Mouse (Mus musculus): ENCODE measurements around the gene Rnf167. TPM values are rescaled to one million over a fixed set of nuclear protein-coding genes. Genes with fewer than 3 reads are reported as not detected.

Gene Rnf167
- polyA plus RNA-seq, 1 experiment from 2014 or later: 55.3 TPM

DNA sequence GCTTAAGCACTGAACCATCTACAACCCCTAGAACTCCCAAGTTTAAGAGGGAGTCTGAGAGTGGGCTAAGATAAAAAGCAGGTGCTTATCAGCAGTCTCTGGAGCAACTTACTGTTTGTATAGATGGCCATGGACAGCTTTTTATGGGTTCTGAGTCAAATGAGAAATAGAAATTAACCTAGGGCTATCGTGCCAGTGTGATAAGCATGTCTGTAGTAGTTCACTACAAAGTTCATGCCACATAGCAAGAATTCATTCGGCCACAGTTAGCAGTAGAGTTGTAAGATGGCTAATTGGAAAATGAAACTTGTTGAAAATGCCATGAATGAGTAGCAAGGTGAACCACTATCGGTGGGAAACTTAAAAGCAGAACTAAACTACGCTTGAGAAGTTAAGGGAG, 1.5 kb downstream of the Rnf167 start:
- Histone ChIP-seq H3K9me3 (ENCODE audit: low read length) (no peaks in the 10 kb centered on the region), H3K4me3 (ENCODE audit: low read depth, low read length) (peak overlapping the region; percentile 74), H3K27ac (ENCODE audit: low read depth) (peak overlapping the region; percentile 97), H3K9ac (replicated peaks) (peak overlapping the region; percentile 90), H3K4me1 (ENCODE audit: insufficient read depth) (peaks cover 53% of the 10 kb centered on the region), H3K27me3 (ENCODE audit: insufficient read depth, low read length) (no peaks in the 10 kb centered on the region), H3K4me2 (ENCODE audit: low read depth, low read length) (peak overlapping the region; percentile 96), H3K36me3 (replicated peaks; ENCODE audit: insufficient read depth, low read length) (peaks cover 53% of the 10 kb centered on the region)
- 20% methylated on average over 4 of the region's 4 CpGs for WGBS (ENCODE audit: insufficient replicate concordance)
- no peak for ATAC-seq
- DNase-seq: no peak
- TF ChIP-seq EP300 (IDR thresholded peaks at IDR 0.05; ENCODE audit: low read depth) (peak; percentile 80), CTCF (IDR thresholded peaks at IDR 0.05; ENCODE audit: low read depth) (no peak)

DNA sequence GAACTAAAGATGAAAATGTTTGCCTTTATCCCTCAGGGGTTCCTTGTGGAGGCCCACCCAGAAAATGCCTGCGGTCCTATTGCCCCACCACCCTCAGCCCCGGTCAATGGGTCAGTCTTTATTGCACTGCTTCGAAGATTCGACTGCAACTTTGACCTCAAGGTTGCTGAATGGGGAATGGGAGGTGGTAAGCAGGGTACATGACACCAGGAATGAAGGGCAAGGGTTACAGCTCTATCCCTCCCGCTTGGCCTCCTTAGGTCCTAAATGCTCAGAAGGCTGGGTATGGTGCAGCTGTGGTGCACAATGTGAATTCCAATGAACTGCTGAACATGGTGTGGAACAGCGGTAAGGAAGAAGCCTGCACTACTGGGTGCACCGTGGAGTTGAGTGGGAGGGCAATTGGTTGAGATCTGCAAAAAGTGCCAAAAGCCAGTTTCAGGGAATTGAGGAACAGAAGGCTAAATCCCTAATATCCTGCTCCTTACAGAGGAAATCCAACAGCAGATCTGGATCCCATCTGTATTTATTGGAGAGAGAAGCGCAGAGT, 2.2 kb downstream of the Rnf167 start:
- H3K36me3 ChIP-seq (replicated peaks; ENCODE audit: insufficient read depth, low read length): peaks cover 50% of the 10 kb centered on the region
- H3K27me3 ChIP-seq (ENCODE audit: insufficient read depth, low read length): no peaks in the 10 kb centered on the region
- no peaks in the 10 kb centered on the region for H3K9me3 ChIP-seq (ENCODE audit: low read length)
- H3K9ac ChIP-seq (replicated peaks): no peak overlapping the region
- no peak for ATAC-seq
- peaks cover 53% of the 10 kb centered on the region for H3K4me1 ChIP-seq (ENCODE audit: insufficient read depth)
- no peak for TF ChIP-seq EP300 (IDR thresholded peaks at IDR 0.05; ENCODE audit: low read depth)
- TF ChIP-seq CTCF (IDR thresholded peaks at IDR 0.05; ENCODE audit: low read depth): no peak
- DNase-seq: no peak
- peak overlapping the region; percentile 74 for H3K4me3 ChIP-seq (ENCODE audit: low read depth, low read length)
- 0 out of 2 replicates have a peak overlapping the region, but pooled peaks have one; percentile 99 for H3K27ac ChIP-seq (ENCODE audit: low read depth)
- WGBS (ENCODE audit: insufficient replicate concordance): 70% methylated on average over 8 of the region's 8 CpGs
- peak overlapping the region; percentile 96 for H3K4me2 ChIP-seq (ENCODE audit: low read depth, low read length)

DNA sequence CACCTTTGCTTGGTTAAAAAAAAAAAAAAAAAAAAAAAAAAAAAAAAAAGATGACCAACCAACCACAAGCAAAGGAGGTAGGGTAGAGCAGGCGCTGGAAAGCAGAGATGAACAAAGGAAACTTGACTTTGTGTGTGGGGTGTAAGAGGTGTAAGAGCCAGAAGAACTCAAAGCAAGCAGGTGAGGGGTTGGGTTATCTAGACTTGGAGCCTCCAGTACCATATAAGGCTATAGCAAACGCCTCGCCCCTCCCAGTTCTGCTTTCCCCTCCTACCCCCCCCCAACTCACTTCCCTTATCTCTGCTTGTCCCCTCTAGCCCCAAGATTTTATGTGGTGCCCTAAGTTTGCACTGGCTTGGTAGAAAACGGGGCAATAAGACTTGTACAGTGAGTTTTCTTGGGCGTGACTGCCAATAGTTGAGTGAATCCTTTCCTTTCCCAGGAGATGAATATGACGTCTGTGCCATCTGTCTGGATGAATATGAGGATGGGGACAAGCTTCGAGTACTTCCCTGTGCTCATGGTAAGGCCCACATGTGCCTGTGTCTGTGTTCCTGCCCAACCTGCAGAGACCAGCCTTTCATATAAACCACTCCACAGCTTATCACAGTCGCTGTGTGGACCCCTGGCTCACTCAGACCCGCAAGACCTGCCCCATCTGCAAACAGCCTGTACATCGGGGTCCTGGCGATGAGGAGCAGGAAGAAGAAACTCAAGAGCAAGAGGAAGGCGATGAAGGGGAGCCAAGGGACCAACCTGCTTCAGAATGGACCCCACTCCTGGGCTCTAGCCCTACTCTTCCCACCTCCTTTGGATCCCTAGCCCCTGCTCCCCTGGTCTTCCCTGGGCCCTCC, 3.5 kb downstream of the Rnf167 start:
- H3K4me1 ChIP-seq (ENCODE audit: insufficient read depth): peaks cover 52% of the 10 kb centered on the region
- no peak for ATAC-seq

DNA sequence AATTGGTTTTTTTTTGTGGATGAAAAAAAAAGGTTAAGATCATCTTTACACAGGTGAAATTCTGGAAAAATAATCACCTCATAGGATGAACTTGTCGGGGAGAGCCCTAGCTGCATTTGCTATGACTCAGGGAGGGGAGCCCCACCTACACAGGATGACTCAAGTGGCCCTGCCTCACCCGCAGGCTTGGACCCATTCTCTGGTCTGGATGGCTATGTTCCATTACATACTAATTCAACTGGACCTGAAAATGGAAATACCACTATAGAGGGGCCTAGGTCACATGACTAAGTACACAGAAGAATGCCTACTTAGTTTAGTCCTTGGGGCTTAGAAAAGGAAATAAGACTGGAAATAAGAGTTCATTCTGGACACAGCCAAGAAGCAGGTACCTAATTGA, 4.4 kb downstream of the Rnf167 start:
- WGBS (ENCODE audit: insufficient replicate concordance): 52% methylated on average over 2 of the region's 2 CpGs
- ATAC-seq (no peak), DNase-seq (no peak)
- peak overlapping the region; percentile 99 for H3K27ac ChIP-seq (ENCODE audit: low read depth)
- H3K9me3 ChIP-seq (ENCODE audit: low read length): no peaks in the 10 kb centered on the region
- peak overlapping the region; percentile 96 for H3K4me2 ChIP-seq (ENCODE audit: low read depth, low read length)
- H3K36me3 ChIP-seq (replicated peaks; ENCODE audit: insufficient read depth, low read length): peaks cover 38% of the 10 kb centered on the region
- peaks cover 52% of the 10 kb centered on the region for H3K4me1 ChIP-seq (ENCODE audit: insufficient read depth)
- TF ChIP-seq EP300 (IDR thresholded peaks at IDR 0.05; ENCODE audit: low read depth) (no peak), CTCF (IDR thresholded peaks at IDR 0.05; ENCODE audit: low read depth) (no peak)
- peak overlapping the region; percentile 100; the same call in 1 of the 2 replicates for H3K4me3 ChIP-seq (ENCODE audit: low read depth, low read length)
- 0 out of 2 replicates have a peak overlapping the region, but pooled peaks have one; percentile 100 for H3K9ac ChIP-seq (replicated peaks)
- no peaks in the 10 kb centered on the region for H3K27me3 ChIP-seq (ENCODE audit: insufficient read depth, low read length)

More for the DNA sequence above, 3.5 kb downstream of the Rnf167 start:
- Histone ChIP-seq H3K9ac (replicated peaks) (peak overlapping the region; percentile 27; the same call in 1 of the 2 replicates), H3K27ac (ENCODE audit: low read depth) (peak overlapping the region; percentile 99), H3K36me3 (replicated peaks; ENCODE audit: insufficient read depth, low read length) (peaks cover 38% of the 10 kb centered on the region), H3K4me2 (ENCODE audit: low read depth, low read length) (peak overlapping the region; percentile 96), H3K27me3 (ENCODE audit: insufficient read depth, low read length) (no peaks in the 10 kb centered on the region), H3K4me3 (ENCODE audit: low read depth, low read length) (peak overlapping the region; percentile 100; the same call in 1 of the 2 replicates), H3K9me3 (ENCODE audit: low read length) (no peaks in the 10 kb centered on the region)
- WGBS (ENCODE audit: insufficient replicate concordance): 52% methylated on average over 12 of the region's 12 CpGs
- DNase-seq: peak; percentile 57
- no peak for TF ChIP-seq EP300 (IDR thresholded peaks at IDR 0.05; ENCODE audit: low read depth)
- no peak for TF ChIP-seq CTCF (IDR thresholded peaks at IDR 0.05; ENCODE audit: low read depth)

DNA sequence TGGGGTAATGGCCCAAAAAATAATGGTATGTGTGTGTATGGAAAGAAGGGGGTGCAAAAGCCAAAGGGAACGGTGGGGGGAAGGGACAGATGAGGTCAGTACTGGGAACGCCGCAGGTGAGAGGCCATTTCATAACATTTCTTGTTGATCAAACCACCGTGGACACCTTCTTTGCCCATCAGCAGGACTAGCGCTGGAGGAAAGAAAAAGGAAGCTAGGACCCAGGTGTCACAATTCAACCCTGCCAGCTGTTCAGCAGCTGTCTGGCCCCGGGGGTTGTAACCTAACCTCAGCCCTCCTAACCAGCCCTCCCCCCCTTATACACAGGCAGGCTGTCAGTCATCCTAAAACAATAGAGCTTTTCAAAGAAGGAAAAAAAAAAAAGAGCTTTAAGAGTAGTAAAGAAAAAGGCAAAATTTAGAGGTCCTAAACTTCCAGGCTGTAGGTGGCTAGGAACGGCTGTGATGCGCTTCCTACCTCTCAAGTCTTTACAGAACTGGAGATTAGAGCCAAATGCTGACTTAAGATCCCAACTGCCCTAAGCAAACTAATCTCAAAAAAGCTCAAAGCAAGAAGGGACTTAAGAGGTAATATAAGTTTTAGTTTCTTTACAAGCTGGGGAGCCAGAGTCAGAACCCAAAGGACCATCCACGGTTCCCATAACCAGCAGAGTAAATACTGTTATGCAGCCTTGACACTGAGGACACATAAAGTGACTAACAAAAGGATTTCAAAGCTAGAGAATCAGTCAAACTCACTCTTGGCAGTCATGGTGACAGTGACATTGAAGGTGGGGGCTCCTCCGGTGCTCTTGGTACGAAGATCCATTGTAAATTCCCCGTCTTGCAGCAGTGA, 5.2 kb downstream of the Rnf167 start:
- Histone ChIP-seq H3K27me3 (ENCODE audit: insufficient read depth, low read length) (no peaks in the 10 kb centered on the region), H3K9me3 (ENCODE audit: low read length) (no peaks in the 10 kb centered on the region), H3K9ac (replicated peaks) (peak overlapping the region; percentile 100), H3K27ac (ENCODE audit: low read depth) (peak overlapping the region; percentile 99), H3K4me3 (ENCODE audit: low read depth, low read length) (peak overlapping the region; percentile 100), H3K4me2 (ENCODE audit: low read depth, low read length) (peak overlapping the region; percentile 96), H3K4me1 (ENCODE audit: insufficient read depth) (peaks cover 59% of the 10 kb centered on the region), H3K36me3 (replicated peaks; ENCODE audit: insufficient read depth, low read length) (peaks cover 38% of the 10 kb centered on the region)
- DNase-seq: peak; percentile 53
- no peak for ATAC-seq
- WGBS (ENCODE audit: insufficient replicate concordance): 26% methylated on average over 12 of the region's 12 CpGs
- TF ChIP-seq EP300 (IDR thresholded peaks at IDR 0.05; ENCODE audit: low read depth) (no peak), CTCF (IDR thresholded peaks at IDR 0.05; ENCODE audit: low read depth) (no peak)
